Mouse (Mus musculus): ENCODE measurements around the gene Rnf216.

GRCm38 (mm10) chr5:143127837-143128236 lies 15.0 kb upstream of the Rnf216 start:
- TF ChIP-seq GATA1 (IDR thresholded peaks at IDR 0.05; ENCODE audit: borderline replicate concordance, low read length), result no peak
- no peak for TF ChIP-seq FLI1 (IDR thresholded peaks at IDR 0.05; ENCODE audit: low read length)

All from megakaryocyte, embryonic 14.5 days (primary cell).